Mouse (Mus musculus) forebrain, postnatal 0 days (tissue): ENCODE measurements around the gene Dnah10. TPM values are rescaled to one million over a fixed set of nuclear protein-coding genes. Genes with fewer than 3 reads are reported as not detected.
A peak's percentile ranks its signal among the peaks of the same experiment; 100 is the strongest.

ENCODE experiments used
- ATAC-seq: fragments of 200-750 bp; cut with Nextera tagmentation; 2 replicates; pipeline ENCODE4 v1.8.0; 2017; ENCODE audit warnings: mild to moderate bottlenecking, moderate library complexity
- DNase-seq: peaks from one replicate; pipeline ENCODE4 v3.0.0-alpha.2; 2015
- H3K27ac ChIP-seq: fragments of 300-500 bp; sonication (generic); 2 replicates; pipeline ENCODE4 v1.5.1; 2014; ENCODE audit warnings: low read depth, mild to moderate bottlenecking, antibody characterized with exemption, low read length, moderate library complexity, mixed read lengths
- H3K27me3 ChIP-seq: fragments of 300-500 bp; sonication (generic); 2 replicates; pipeline ENCODE4 v1.6.1; 2014; ENCODE audit warnings: mild to moderate bottlenecking, low read length, mixed read lengths; ENCODE audit not compliant: insufficient read depth
- H3K36me3 ChIP-seq: fragments of 300-500 bp; sonication (generic); 2 replicates; pipeline ENCODE4 v1.6.1; 2014; ENCODE audit warnings: mild to moderate bottlenecking, moderate library complexity; ENCODE audit not compliant: insufficient read depth
- H3K4me1 ChIP-seq: fragments of 300-500 bp; sonication (generic); 2 replicates; pipeline ENCODE4 v1.6.1; 2014; ENCODE audit warnings: antibody characterized with exemption; ENCODE audit not compliant: insufficient read depth
- H3K4me2 ChIP-seq: fragments of 300-500 bp; sonication (generic); 2 replicates; pipeline ENCODE4 v1.6.1; 2014; ENCODE audit warnings: low read depth, mild to moderate bottlenecking, moderate library complexity
- H3K4me3 ChIP-seq: fragments of 300-500 bp; sonication (generic); 2 replicates; pipeline ENCODE4 v1.5.1; 2014; ENCODE audit warnings: low read depth, low read length, mixed read lengths
- H3K9ac ChIP-seq: fragments of 300-500 bp; sonication (generic); 2 replicates; pipeline ENCODE4 v1.6.1; 2014; ENCODE audit warnings: mild to moderate bottlenecking
- H3K9me3 ChIP-seq: fragments of 300-500 bp; sonication (generic); 2 replicates; pipeline ENCODE4 v1.6.1; 2016; ENCODE audit warnings: low read length
- CTCF ChIP-seq: sonication (generic); IDR thresholded peaks from 2 replicates; pipeline ENCODE4 v1.5.1; 2016; ENCODE audit warnings: antibody characterized with exemption, control low read depth, low read depth
- WGBS: fragments of 180-500 bp; shearing (Covaris S2); extraction: QIAGEN DNeasy Blood & Tissue Kit; methylation state at CpG from one replicate; pipeline ENCODE4 v1.1.7; 2014; 5-methylcytosine and 5-hydroxymethylcytosine counted together
- polyA plus RNA-seq: library from polyadenylated mRNA; unstranded; fragments of >200 nt; fragmentation: Nextera tagmentation; extraction: Ambion mirVana; gene quantifications from 2 replicates; pipeline ENCODE4 v1.2.1, GENCODE M21; 2015
- total RNA-seq: library from RNA; depleted of rRNA; stranded (reverse); fragments of >200 nt; gene quantifications from 2 replicates; pipeline ENCODE4 v1.2.3, GENCODE M21; 2014; rRNA removed

The Dnah10 gene
- total and polyA plus RNA-seq, 2 experiments from 2014 or later: 0.30 to 1.0 TPM

- TF ChIP-seq CTCF: no peak
- ATAC-seq (no peak), DNase-seq (no peak)
- 92% methylated on average over 4 of the region's 4 CpGs for WGBS
- no peaks in the 10 kb centered on the region for H3K4me1 ChIP-seq
- no peak overlapping the region for H3K27ac ChIP-seq
- H3K36me3 ChIP-seq: peaks cover 8% of the 10 kb centered on the region; the same call in 1 of the 2 replicates
- no peaks in the 10 kb centered on the region for H3K9me3 ChIP-seq
- no peak overlapping the region for H3K4me2 ChIP-seq
- H3K9ac ChIP-seq: no peak overlapping the region
- H3K27me3 ChIP-seq: no peaks in the 10 kb centered on the region
- no peak overlapping the region for H3K4me3 ChIP-seq
Measured at GRCm38 (mm10) chr5:124879251-124879650, 154.4 kb downstream of the Dnah10 start.

DNA sequence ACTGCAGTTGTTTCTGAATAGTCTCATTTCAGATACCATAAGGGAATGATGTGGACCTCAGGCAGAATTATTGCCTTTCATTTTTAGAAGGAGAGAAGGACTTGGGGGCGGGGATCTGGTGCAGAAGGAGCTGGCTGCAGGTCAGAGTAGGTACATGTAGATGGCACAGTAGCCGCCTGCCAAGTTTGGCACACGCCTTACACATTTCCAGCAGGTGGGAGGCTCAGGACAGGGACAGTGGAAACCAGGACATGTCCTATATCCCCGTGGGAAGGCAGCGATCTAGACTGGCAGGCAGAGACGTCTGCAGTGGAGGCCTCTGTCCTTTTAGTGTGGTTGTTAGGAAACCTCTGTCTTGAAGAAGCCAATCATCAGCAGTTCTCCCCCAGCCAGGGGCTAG is 154.9 kb downstream of the Dnah10 start:
- Histone ChIP-seq H3K9me3 (no peaks in the 10 kb centered on the region), H3K4me1 (no peaks in the 10 kb centered on the region), H3K9ac (no peak overlapping the region), H3K4me2 (no peak overlapping the region), H3K36me3 (peaks cover 10% of the 10 kb centered on the region), H3K4me3 (no peak overlapping the region), H3K27ac (no peak overlapping the region), H3K27me3 (no peaks in the 10 kb centered on the region)
- TF ChIP-seq CTCF: no peak
- DNase-seq (no peak), ATAC-seq (no peak)
- 90% methylated on average over 6 of the region's 6 CpGs for WGBS

DNA sequence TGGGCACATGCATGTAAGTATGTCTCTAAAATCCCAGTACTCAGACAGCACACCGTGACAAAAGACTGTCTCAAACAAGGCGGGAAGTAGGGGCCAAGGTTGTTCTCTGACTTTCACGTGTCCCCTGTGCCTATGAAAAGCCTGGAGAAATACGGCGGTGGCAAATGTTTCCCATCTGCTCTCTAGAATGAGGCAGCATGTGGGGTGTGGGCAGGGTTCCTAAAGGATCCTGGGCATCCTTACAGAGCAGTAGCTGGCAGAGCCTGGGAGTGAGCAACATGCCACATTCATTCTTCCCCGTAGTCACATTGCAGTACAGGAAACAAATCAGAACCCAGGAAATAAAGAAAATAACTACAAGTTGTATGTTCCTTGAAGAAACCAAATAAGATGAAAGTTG is 159.0 kb downstream of the Dnah10 start:
- 52% methylated on average over 6 of the region's 6 CpGs for WGBS
- DNase-seq: peak; percentile 84
- Histone ChIP-seq H3K4me1 (no peaks in the 10 kb centered on the region), H3K27me3 (no peaks in the 10 kb centered on the region), H3K36me3 (peaks cover 35% of the 10 kb centered on the region), H3K4me3 (no peak overlapping the region), H3K9me3 (no peaks in the 10 kb centered on the region), H3K4me2 (no peak overlapping the region), H3K9ac (no peak overlapping the region), H3K27ac (peak overlapping the region; percentile 64; the same call in 1 of the 2 replicates)
- ATAC-seq: peak; percentile 89
- no peak for TF ChIP-seq CTCF

Other genes starting within 250 kb of the Dnah10 start
- gene Rilpl2, start 246.7 kb upstream of the Dnah10 start, total RNA-seq: 37.9 and 38.2 TPM in 2 replicates
- 39.4 and 41.2 TPM in 2 replicates for gene Rilpl2, start 246.7 kb upstream of the Dnah10 start, polyA plus RNA-seq
- 15.9 and 16.0 TPM in 2 replicates for gene Snrnp35, start 242.0 kb upstream of the Dnah10 start, total RNA-seq
- gene Snrnp35, start 242.0 kb upstream of the Dnah10 start, polyA plus RNA-seq: 16.6 and 17.7 TPM in 2 replicates
- gene Rilpl1, start 193.7 kb upstream of the Dnah10 start, total RNA-seq: 11.8 and 14.4 TPM in 2 replicates
- 9.0 and 10.0 TPM in 2 replicates for gene Rilpl1, start 193.7 kb upstream of the Dnah10 start, polyA plus RNA-seq
- gene Tmed2, start 184.4 kb upstream of the Dnah10 start, total RNA-seq: 279 and 319 TPM in 2 replicates
- gene Tmed2, start 184.4 kb upstream of the Dnah10 start, polyA plus RNA-seq: 354 and 380 TPM in 2 replicates
- gene Ddx55, start 172.2 kb upstream of the Dnah10 start, total RNA-seq: 23.2 and 24.0 TPM in 2 replicates
- gene Ddx55, start 172.2 kb upstream of the Dnah10 start, polyA plus RNA-seq: 13.6 and 20.1 TPM in 2 replicates
- 39.9 and 55.1 TPM in 2 replicates for gene Eif2b1, start 146.0 kb upstream of the Dnah10 start, total RNA-seq
- gene Eif2b1, start 146.0 kb upstream of the Dnah10 start, polyA plus RNA-seq: 59.3 and 64.1 TPM in 2 replicates
- 33.2 and 38.9 TPM in 2 replicates for gene Gtf2h3, start 145.9 kb upstream of the Dnah10 start, total RNA-seq
- 26.1 and 35.0 TPM in 2 replicates for gene Gtf2h3, start 145.9 kb upstream of the Dnah10 start, polyA plus RNA-seq
- 18.0 and 21.2 TPM in 2 replicates for gene Atp6v0a2, start 96.5 kb upstream of the Dnah10 start, total RNA-seq
- gene Atp6v0a2, start 96.5 kb upstream of the Dnah10 start, polyA plus RNA-seq: 13.9 and 20.1 TPM in 2 replicates
- gene Ccdc92, start 137.3 kb downstream of the Dnah10 start, total RNA-seq: 23.7 and 26.1 TPM in 2 replicates
- gene Ccdc92, start 137.3 kb downstream of the Dnah10 start, polyA plus RNA-seq: 38.2 and 45.4 TPM in 2 replicates
- gene Zfp664, start 137.6 kb downstream of the Dnah10 start, total RNA-seq: 27.5 and 27.6 TPM in 2 replicates
- gene Zfp664, start 137.6 kb downstream of the Dnah10 start, polyA plus RNA-seq: 35.6 and 52.7 TPM in 2 replicates